Mouse (Mus musculus): ENCODE data around the gene Map2k5.
A peak's percentile ranks its signal among the peaks of the same experiment; 100 is the strongest.

Map2k5 gene

DNA sequence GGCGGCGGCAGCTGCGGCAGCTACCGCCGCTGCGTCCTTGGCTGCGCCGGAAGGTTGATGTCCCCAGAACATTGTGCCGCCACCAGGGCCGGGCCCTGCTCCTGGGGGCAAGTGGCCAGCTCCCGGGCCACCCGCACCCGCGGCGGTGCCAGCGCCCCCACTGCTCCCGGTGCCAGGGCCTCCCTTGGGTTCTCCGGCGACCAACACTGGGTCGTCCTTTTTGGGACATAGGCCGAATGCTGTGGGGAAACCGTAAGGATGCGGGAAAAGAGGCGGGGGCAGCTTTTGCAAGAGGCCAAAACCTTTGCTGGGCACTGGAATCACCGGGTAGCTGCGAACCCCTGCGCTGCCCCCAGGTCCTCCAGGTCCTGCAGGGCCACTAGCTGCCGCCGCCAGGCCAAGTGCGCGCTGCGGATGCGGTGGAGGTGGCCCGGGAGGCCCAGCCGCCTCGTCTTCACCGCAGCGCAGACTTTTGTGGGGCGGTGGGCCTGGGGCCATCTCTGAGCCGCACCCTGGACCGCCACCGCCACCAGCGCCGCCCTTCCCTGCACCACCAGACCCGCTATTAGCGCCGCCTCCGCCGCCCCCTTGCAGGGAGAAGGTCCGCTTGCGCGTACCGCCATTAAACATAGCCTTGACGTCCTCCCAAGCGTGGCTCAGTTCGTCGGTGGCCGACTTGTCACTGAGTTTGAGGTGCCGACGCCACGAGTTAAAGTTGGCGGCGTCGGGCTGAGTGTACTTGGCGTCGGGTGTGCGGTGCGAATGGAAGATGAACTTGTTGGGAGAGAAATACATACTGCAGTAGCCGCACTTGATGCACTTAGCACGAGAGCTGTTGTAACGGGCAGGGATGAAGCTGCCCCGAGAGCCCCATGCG is 232.2 kb downstream of the Map2k5 start:
- peak; percentile 55 for DNase-seq (ENCODE audit: low spot score)

DNA sequence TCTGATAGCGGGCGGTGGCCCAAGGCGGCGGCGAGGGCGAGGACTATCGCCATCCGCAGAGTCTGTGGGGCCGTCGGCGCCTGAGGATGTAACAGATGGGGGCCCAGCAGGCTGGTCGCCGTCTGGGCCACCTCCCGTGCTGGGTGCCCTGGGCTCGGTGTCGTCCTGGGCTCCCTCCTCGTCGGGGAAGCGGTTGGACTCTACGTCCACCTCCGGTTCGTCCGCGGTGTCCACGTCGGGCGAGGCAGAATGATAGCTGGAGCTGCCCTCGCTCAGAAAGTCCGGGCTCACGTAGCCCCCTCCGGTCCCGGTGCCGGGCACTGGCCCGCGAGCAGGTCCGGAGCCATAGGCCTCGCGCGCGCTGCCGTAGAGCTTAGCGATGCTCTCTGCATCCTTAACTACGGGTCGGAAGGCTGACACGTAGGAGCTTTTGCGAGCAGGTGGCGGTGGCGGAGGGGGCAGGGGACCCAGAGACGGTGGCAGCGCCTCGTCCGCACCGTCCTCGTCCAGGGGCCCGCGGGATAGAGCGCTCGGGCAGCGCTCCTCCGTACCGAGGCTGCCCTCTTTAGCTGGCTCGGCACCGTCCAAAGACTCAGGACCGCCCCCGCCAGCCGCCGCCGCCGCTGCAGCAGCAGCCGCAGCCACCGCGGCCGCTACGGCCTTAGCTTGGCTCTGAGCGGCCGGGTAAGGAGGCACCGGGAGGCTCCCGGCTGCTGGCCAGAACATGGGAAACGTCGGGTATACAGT is 233.0 kb downstream of the Map2k5 start:
- DNase-seq (ENCODE audit: low spot score): peak; percentile 46

DNA sequence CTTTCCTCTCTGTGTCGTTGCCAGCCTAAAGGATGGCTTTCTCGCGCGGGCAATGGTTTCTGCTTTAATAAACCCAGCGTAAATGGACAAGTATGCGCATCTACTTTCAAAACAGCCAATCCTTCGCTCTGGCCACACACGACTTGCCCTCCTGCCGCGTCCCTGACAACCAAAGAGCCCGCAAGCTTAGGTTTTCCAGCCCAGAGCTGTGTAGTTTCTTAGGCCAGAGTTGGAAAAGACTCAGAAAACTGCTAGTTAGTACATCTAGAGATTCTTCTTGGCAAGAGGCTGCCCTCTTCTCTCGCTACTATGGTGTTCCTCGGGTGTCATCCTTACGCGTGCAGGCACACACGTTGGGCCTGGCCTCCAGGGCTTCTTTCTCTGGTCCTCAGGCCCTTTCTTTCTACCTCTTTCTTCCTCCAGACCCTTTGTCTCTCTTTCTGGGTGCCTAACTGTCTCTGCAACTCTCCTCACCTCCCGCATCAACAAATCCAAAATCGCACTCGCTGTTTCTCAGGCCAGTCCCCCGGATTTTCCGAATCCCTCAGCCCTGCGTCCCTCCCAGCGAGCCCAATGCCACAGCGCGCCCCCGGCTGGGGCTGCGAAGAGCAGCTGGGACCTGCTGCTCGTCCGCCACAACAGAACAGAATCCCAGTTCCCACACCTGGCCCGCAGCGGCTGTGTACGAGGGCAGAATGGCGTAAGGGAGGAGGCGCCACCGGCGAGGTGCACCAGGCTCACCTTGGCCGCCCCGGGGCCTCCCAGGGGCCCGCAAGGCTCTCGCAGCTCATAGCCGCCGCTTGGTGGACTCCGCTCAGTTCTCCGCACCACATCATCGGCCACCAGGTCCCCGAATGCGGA is 233.8 kb downstream of the Map2k5 start:
- DNase-seq (ENCODE audit: low spot score): peak; percentile 41

GRCm38 (mm10) chr9:63143227-63143626 is 234.5 kb downstream of the Map2k5 start:
- DNase-seq (ENCODE audit: low spot score): peak; percentile 41

DNA sequence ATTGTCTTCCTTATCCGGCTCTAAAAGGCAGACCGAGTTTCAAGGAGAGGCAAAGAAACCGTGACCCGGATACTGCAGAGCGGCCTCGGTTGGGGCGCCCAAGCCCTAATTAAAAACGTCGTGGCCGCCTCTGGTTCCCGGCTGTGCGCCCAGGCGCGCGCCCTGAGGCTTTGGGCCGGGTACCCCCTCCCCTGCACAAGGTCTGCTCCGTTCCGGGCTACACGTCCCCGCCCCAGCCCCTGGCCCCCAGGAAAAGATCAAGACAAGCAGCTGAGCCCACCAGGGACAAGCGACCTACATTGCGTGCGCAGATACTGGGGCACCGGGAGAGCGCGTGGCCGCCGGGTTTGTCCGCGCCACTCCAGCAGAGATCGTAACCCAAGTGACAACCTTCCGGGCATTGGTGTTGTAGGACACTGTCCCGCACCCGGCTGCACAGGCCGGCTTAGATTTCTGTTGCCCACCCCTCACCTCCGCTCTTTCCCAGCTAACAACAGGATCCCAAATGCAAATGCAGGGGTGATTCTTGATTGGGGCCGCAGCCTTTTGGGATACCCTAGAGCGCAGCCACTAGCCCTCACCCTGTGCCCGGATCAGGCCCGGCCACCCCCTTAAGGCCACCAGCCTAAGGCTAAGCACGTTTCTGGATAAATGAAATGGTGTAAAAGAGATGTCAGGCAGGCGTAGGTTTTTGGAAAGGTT is 235.2 kb downstream of the Map2k5 start:
- DNase-seq (ENCODE audit: low spot score): peak; percentile 42

DNA sequence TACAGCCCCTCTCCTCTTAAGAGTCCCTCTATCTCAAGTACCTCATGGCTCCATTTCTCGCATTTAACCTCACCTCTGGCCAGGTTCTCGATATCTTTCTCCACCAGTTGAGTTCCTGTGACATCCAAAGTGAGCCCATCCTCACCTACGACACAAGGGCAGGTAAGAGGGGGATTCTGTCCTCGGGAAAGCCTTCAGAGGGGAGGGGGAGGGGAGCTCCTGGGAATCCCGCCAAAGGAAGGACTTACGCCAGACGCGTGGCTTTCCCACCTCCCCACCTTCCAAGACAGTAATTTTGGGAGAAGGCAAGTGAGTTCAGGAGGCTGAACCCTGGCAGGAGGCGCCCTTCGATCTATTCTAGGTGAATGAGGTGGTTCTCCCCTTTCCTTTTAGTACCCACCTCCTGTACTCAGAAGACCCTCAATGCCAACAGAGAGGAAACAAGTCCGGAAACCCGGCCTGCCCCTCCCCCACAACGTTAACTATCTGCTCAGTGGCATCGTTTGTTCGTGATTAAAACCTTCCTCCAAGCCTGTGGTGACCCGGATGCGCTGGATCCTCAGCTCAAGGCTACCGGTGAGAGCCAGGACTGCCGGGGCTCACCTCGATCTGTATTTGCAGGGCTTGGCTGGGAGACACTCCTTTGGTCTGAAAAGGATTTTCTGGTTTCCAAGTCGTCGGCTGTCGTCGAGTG is 235.9 kb downstream of the Map2k5 start:
- DNase-seq (ENCODE audit: low spot score): peak; percentile 51

DNA sequence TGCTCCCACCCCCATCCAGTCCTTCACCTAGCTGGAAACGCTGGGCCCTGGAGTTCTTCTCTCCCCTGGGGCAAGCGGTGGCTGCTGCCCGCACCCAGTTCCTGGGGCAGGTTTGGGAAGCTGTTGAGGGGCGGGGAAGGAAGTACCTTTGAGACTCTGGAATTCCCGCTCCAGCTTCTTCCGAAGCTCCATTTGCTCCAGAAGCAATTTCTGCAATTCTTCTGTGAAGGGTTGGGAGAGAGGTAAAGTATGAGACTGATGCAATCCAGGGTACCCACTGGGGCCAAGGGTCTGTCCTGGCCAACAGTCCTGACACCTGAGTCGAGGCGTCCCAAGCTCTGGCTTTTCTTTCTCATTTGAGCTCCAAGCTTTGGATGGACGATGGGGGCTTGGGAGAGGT is 237.5 kb downstream of the Map2k5 start:
- peak; percentile 40 for DNase-seq (ENCODE audit: low spot score)

DNA sequence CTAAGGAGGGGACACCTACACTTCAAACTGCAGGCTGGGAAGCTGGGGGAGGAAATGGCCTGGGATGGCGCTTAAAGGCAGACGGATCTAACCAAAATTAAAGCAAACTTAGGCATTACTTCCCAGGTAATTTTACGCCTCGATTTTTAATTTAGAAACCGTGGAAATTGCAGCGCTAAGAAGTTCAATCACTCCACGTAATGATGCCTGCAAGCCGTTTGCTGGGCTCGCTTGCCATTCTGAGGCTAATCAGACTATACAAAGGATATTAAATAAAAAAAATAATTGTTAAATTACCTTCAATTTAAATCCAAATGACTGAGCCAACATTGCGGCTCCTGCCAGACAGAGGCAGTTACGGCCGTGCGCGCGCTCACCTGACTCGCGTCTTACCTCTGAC is 238.0 kb downstream of the Map2k5 start:
- DNase-seq (ENCODE audit: low spot score): no peak

- DNase-seq (ENCODE audit: low spot score): peak; percentile 56
These were observed 239.2 kb downstream of the Map2k5 start for GRCm38 (mm10) chr9:63138481-63138967.

GRCm38 (mm10) chr9:63137615-63137915 is 240.1 kb downstream of the Map2k5 start:
- DNase-seq (ENCODE audit: low spot score): no peak

GRCm38 (mm10) chr9:63136756-63137614 is 240.7 kb downstream of the Map2k5 start:
- DNase-seq (ENCODE audit: low spot score): peak; percentile 40

- DNase-seq (ENCODE audit: low spot score): no peak
These were observed 241.5 kb downstream of the Map2k5 start for GRCm38 (mm10) chr9:63136241-63136640.

DNA sequence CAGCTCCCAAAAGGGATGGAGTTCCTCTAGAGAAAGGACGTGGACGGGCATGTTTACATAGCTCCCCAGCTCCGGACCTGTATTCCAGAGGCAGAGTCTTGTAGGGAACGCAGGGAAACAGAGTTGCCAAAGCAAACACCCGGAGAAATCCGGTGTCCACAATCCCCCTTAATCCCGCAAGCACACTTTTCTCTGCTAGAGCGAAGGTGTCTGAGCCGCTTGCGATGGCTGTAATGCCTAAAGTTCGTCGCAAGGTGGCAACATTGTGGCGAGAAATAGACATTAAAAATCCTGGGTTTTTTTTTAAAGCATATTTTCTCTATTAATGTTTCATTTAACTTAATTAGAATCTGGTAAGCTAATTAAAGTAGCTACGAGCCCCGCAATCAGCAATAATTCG is 241.9 kb downstream of the Map2k5 start:
- DNase-seq (ENCODE audit: low spot score): peak; percentile 71

DNA sequence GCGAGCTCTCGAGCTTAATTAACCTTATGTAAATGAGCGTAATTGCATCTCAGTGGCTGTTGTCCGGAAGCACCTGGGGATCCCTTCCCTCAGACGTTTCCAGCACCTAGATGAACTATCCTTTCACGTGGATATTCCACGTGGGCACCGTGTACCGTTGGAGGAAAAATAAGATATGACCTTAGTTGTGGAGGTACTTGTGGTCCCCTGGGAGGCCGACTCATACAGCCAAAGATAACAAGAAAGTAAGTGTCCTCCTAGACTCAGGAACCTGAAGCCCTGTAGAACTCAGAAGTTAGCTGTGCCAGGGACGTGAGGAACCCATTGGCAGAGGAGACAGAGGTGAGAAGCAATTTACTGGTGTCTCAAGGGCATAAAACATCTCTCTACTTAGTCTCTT is 242.3 kb downstream of the Map2k5 start:
- DNase-seq (ENCODE audit: low spot score): no peak

DNA sequence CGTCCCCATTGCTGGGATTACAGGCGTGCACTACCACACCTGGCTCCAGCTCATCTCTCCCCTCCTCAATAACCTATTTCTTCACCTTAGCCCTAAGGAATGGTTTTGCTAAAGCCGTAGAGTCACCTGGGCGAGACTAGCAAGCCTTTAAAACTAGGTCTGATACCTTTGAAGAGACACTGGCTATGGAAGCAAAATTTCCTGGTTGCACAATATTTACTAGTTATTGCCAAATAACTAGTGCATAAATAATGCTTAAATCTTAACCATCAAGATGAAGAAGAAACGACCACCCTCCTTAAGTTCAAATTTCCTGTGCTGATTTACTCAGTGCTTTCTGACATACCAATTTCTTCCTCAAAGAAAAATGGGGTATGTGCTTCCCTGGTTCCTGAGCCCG is 244.0 kb downstream of the Map2k5 start:
- DNase-seq (ENCODE audit: low spot score): no peak

DNA sequence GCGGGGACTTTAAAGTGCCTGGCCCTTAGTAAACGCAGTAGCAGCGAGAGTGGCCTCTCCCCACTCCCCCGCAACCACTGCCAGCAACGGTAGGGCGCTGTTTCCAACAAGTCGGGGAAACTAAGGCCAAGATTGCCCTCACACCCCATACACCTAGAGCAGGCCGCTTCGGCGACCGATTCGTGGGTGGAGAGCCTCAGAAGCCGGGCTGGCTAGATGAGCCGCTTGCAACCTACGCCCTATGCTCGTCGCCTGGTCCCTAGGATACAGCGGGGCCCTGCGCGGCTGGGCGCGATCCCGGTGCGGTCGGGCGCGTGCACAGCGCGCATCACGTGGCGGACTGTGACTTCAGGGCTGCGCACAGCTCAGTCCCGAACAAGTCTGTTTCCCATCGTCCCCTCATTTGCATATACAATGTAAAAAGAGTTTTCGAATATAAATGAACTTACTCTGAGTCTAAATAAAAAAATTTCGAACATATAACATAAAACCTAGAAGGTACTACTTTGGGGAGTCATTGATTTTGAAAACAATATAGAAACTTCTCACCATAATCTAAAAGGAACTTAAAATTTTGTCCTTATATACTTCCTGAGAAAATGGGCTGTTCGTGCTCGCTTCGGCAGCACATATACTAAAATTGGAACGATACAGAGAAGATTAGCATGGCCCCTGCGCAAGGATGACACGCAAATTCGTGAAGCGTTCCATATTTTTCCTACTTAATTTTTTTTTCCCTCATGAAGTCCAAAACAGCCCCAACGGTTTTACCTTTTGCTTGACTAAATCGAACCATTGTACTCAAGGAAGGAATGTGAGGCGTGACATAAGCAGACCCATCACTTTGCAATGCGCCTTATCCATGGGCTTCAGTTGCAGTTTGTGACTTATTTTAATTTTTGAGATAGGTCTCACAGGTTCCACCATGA is 244.8 kb downstream of the Map2k5 start:
- peak; percentile 93 for DNase-seq (ENCODE audit: low spot score)

DNA sequence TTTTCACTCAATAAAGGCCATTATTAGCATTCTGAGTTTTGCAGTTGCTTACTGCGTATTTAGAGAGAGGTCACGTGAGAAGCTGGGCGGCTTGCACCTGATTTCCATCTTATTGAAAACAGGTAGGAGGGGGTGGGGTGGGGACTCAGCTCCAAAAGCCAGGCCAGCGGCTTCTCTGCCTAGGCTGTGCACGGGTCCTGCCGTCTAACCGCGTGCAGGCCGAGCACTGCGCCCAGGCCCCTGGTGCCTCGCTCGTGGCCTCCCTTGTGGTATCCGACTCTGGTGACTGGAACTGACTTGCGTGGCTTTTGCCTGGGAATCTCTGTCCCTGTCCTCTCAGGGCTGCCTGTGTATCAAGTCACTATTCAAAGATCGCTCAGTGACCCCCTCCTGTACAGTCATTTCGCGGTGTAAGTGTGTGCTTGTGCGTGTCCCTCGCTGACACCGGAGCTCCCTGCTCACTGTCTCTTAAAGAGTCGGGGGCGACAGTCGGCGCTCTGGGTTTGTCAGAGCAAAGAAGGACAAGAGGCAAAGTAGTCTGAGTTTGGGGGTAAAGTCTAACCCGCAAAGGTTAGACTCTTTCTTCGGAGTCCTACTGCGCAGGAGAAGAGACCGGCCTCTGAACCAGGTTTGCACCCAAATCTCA is 245.6 kb downstream of the Map2k5 start:
- peak; percentile 60 for DNase-seq (ENCODE audit: low spot score)

DNA sequence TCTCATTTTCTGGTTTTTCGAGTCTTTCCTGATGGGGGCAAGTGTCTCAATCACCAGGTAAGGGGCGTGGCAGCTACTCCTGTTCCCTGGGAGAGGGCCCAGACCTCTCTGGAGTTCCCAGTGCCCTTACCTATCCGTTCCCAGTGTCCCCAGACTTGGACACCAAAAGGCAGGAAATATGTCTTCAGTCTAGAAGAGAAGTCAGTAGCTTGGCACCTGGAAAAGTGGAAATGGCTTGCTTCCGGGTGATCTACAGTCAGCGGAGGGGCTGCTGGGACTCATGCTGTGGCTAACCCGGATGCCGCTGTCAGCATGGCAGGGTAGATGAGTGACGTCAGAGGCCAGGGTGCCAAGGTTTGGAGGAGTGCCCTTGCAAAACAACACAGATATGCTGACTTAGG is 248.1 kb downstream of the Map2k5 start:
- DNase-seq (ENCODE audit: low spot score): no peak
